Mouse (Mus musculus) forebrain, embryonic 13.5 days (tissue): Measurements from ENCODE around the gene Mmp24. TPM values are rescaled to one million over a fixed set of nuclear protein-coding genes. Genes with fewer than 3 reads are reported as not detected.

ENCODE experiments used
- ATAC-seq: fragments of 200-750 bp; cut with Nextera tagmentation; 2 replicates; pipeline ENCODE4 v1.8.0; 2017
- H3K27ac ChIP-seq: fragments of 300-500 bp; sonication (generic); 2 replicates; pipeline ENCODE4 v1.5.1; 2015; ENCODE audit warnings: inconsistent platforms, mild to moderate bottlenecking, moderate library complexity
- H3K27me3 ChIP-seq: fragments of 300-500 bp; sonication (generic); 2 replicates; pipeline ENCODE4 v1.6.1; 2015; ENCODE audit warnings: mild to moderate bottlenecking, inconsistent platforms
- H3K36me3 ChIP-seq: fragments of 300-500 bp; sonication (generic); 2 replicates; pipeline ENCODE4 v1.6.1; 2015; ENCODE audit warnings: mild to moderate bottlenecking, inconsistent platforms; ENCODE audit not compliant: poor library complexity, severe bottlenecking
- H3K4me1 ChIP-seq: fragments of 300-500 bp; sonication (generic); 2 replicates; pipeline ENCODE4 v1.6.1; 2015; ENCODE audit warnings: inconsistent platforms
- H3K4me2 ChIP-seq: fragments of 300-500 bp; sonication (generic); 2 replicates; pipeline ENCODE4 v1.6.1; 2015; ENCODE audit warnings: inconsistent platforms, mild to moderate bottlenecking, moderate library complexity
- H3K4me3 ChIP-seq: fragments of 300-500 bp; sonication (generic); 2 replicates; pipeline ENCODE4 v1.5.1; 2015; ENCODE audit warnings: mild to moderate bottlenecking, inconsistent platforms
- H3K9ac ChIP-seq: fragments of 300-500 bp; sonication (generic); 2 replicates; pipeline ENCODE4 v1.6.1; 2015; ENCODE audit warnings: mild to moderate bottlenecking, inconsistent platforms
- H3K9me3 ChIP-seq: fragments of 300-500 bp; sonication (generic); replicated peaks from 2 replicates; pipeline ENCODE4 v1.6.1; 2016; ENCODE audit warnings: inconsistent platforms
- WGBS: fragments of 180-500 bp; shearing (Covaris S2); methylation state at CpG from one replicate; pipeline ENCODE4 v1.1.7; 2015; 5-methylcytosine and 5-hydroxymethylcytosine counted together
- polyA plus RNA-seq: library from polyadenylated mRNA; unstranded; fragments of >200 nt; fragmentation: Nextera tagmentation; extraction: Ambion mirVana; gene quantifications from 2 replicates; pipeline ENCODE4 v1.2.1, GENCODE M21; 2015

Gene Mmp24
- polyA plus RNA-seq, 1 experiment from 2014 or later: 5.1 TPM

DNA sequence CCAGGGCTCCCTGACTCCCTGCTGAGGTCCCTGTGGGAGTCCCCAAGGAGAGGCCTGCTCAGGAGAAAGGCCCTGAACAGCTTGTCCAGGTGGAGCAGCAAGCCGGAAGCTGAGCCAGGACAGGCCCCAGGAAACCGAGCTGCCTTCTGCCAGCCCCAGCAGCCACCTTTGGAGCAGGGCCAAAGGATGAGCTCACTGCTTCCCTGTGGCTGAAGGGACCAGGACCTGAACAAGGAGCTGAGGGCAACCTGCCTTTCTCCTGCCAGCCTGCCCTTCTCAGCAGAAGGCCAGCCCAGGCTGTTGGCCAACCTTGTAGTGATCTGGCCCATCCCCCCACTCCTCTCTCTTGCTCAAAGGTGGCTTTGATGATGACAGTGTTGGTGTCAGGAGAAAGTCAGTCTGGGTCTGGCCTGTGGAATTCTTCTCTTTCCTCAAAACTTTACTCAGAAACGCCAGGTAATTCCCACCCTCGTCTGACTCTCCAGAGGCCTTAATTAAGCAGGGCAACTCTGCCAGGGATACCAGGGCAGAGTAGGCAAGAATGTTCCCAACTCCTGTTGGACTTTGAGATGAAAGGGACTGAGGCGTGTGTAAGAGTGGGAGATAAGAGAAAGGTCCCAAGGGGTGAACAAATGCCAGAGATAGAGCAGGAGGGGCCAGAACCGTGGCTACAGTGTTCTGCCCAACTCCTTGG lies 30.2 kb downstream of the Mmp24 start:
- Histone ChIP-seq H3K9me3 (no peaks in the 10 kb centered on the region), H3K4me2 (no peak overlapping the region), H3K9ac (no peak overlapping the region), H3K4me1 (peaks cover 6% of the 10 kb centered on the region; the same call in 1 of the 2 replicates), H3K36me3 (0 out of 2 replicates have a peak, but pooled peaks cover 14% of the 10 kb centered on the region), H3K27ac (no peak overlapping the region), H3K27me3 (no peaks in the 10 kb centered on the region), H3K4me3 (no peak overlapping the region)
- no peak for ATAC-seq
- WGBS: 53% methylated on average over 6 of the region's 6 CpGs

DNA sequence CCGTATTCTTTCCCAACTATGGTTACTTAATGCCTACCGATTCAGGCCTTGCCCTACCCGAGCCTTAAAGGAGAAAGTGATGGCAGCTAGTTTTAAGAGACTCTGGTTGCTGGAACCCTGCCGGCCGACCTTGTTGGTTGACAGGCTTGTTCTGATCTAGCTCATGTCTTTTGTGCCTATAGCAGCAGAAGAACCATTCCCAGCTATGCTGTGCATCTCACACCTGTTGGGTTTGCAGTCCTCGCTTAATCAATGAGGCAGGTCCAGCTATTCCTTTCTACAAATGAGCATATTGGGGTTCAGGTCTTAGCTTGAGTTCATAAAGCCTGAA lies 30.7 kb downstream of the Mmp24 start:
- 89% methylated on average over 6 of the region's 6 CpGs for WGBS
- Histone ChIP-seq H3K27ac (no peak overlapping the region), H3K4me3 (no peak overlapping the region), H3K4me1 (peaks cover 6% of the 10 kb centered on the region; the same call in 1 of the 2 replicates), H3K4me2 (no peak overlapping the region), H3K9me3 (no peaks in the 10 kb centered on the region), H3K27me3 (no peaks in the 10 kb centered on the region), H3K9ac (no peak overlapping the region), H3K36me3 (0 out of 2 replicates have a peak, but pooled peaks cover 11% of the 10 kb centered on the region)
- no peak for ATAC-seq

DNA sequence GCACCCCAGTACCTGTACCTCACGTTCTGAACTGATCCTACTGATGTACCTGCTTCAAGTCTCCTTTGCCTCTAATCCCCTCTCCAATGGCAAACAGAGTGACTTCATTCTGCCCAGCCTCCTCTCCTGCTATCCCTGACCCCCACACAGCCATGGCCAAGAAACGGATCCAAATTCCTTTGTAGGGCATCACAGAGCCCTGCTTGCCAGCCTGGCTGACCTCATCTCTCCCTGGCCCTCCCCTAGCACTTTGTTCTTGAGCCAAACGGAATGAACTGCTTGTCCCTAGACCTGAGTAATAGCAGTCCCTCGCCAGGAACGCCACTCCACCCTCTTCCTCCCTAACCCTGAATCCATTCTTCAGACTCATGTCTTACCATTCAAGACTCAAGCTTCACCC lies 31.4 kb downstream of the Mmp24 start:
- peaks cover 6% of the 10 kb centered on the region; the same call in 1 of the 2 replicates for H3K4me1 ChIP-seq
- no peak overlapping the region for H3K4me3 ChIP-seq
- H3K9ac ChIP-seq: no peak overlapping the region
- 68% methylated on average over 5 of the region's 5 CpGs for WGBS
- H3K27me3 ChIP-seq: no peaks in the 10 kb centered on the region
- no peaks in the 10 kb centered on the region for H3K9me3 ChIP-seq
- ATAC-seq: no peak
- no peak overlapping the region for H3K4me2 ChIP-seq
- no peak overlapping the region for H3K27ac ChIP-seq
- 0 out of 2 replicates have a peak, but pooled peaks cover 6% of the 10 kb centered on the region for H3K36me3 ChIP-seq

DNA sequence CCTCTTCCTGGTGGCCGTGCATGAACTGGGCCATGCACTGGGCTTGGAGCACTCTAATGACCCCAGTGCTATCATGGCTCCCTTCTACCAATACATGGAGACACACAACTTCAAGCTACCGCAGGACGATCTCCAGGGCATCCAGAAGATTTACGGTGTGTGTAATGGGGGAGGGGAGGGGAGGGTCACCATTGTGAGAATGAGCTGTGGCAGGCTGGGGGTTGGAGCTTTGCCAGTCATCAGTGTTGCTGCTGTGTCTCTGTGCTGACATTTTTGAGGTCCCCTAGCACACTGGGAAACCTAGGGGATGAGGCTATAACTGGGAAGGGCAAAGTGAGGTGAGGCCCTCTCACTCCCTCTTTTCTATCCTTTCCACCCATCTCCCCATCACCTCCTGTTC lies 32.3 kb downstream of the Mmp24 start:
- Histone ChIP-seq H3K9ac (no peak overlapping the region), H3K36me3 (0 out of 2 replicates have a peak, but pooled peaks cover 6% of the 10 kb centered on the region), H3K4me2 (no peak overlapping the region), H3K27ac (no peak overlapping the region), H3K4me3 (no peak overlapping the region), H3K4me1 (peaks cover 6% of the 10 kb centered on the region; the same call in 1 of the 2 replicates), H3K9me3 (no peaks in the 10 kb centered on the region), H3K27me3 (no peaks in the 10 kb centered on the region)
- WGBS: 92% methylated on average over 4 of the region's 4 CpGs
- ATAC-seq: no peak

DNA sequence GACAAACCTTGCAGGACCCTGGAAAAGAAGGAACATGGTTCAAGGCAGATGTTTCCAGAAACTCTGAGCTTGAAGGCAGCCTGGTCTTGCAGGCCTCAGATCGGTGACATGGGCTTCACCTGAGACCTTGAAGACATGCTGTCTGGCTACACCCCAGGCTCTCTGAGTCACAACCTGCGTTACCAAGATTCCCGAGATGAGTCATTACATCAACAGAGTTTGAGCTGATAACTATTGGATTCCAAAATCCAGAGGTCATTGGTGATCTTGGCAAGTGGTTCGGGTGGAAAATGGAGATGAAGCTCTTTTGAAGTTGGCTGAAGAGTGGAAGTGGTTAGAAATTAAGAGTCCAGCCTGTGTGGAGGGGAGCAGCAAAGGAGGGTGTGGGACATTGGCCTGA lies 34.5 kb downstream of the Mmp24 start:
- Histone ChIP-seq H3K4me3 (no peak overlapping the region), H3K4me2 (no peak overlapping the region), H3K27me3 (no peaks in the 10 kb centered on the region), H3K9me3 (no peaks in the 10 kb centered on the region), H3K27ac (no peak overlapping the region), H3K36me3 (0 out of 2 replicates have a peak, but pooled peaks cover 6% of the 10 kb centered on the region), H3K9ac (no peak overlapping the region), H3K4me1 (peaks cover 6% of the 10 kb centered on the region; the same call in 1 of the 2 replicates)
- no peak for ATAC-seq
- 94% methylated on average over 4 of the region's 4 CpGs for WGBS

DNA sequence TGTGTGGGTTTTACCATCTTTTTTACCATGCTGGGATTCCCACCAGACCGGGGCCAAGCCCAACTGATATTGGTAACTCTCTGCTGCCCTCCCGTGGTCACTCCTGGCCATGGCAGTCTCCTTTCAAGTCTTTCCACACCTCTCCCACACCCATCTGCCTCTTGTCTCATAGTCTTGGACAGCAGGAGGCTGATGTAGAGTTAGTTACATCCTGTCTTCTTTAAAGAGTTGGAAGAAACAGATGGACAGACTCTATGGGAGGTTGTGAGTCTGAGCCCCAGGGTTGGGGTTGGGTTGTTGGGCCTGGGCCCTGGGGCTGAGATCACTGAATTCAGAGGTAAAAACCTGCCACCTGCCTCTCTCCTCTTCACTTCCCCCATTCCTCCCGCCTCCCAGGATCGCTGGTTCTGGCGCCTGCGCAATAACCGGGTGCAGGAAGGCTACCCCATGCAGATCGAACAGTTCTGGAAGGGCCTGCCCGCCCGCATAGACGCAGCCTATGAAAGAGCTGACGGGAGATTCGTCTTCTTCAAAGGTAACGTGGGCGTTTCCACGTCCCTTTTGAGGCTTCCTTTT lies 36.8 kb downstream of the Mmp24 start:
- peak; percentile 14; the same call in 1 of the 2 replicates for ATAC-seq
- peaks cover 12% of the 10 kb centered on the region; the same call in 1 of the 2 replicates for H3K36me3 ChIP-seq
- H3K4me3 ChIP-seq: no peak overlapping the region
- no peaks in the 10 kb centered on the region for H3K27me3 ChIP-seq
- no peak overlapping the region for H3K4me2 ChIP-seq
- no peaks in the 10 kb centered on the region for H3K4me1 ChIP-seq
- no peak overlapping the region for H3K9ac ChIP-seq
- no peak overlapping the region for H3K27ac ChIP-seq
- no peaks in the 10 kb centered on the region for H3K9me3 ChIP-seq
- 36% methylated on average over 16 of the region's 16 CpGs for WGBS

DNA sequence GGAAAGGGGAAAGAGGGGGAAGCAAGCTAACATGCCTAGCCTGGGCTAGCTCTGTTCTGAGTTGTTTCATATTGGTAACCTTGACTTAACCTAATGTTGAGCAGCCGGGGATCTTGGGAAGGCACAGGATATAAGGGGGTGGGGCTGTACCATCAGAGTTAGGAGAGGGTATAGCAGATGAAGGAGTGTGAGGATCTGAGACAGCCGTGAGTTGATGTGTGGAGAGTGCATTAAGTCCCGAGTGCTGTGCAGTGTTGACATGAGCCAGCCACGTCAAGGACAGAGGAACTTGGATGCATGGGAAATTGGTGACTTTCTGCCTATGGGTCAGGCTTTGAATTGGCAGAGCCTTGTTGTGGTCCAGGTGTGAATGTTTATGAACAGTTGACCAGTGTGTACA lies 37.5 kb downstream of the Mmp24 start:
- WGBS: 80% methylated on average over 4 of the region's 4 CpGs

DNA sequence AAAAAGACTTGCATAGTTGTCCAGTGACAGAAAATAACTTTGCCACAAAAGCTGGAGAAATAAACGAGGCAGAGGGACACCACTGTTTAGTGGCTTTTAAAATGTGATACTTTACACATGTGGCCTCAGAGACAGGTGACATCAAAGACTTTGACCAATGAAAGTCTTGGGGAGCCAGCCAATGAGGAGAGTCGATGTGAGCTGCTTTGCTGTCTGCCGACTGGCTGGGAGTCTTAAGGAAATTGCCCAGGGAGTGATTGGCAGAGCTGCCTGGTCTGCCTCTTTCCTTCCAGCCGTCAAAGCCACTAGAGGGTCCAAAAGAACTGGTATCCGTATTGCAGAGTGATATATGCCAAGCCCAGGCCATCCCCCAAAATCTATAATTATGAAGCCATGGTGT lies 39.7 kb downstream of the Mmp24 start:
- WGBS: 38% methylated on average over 5 of the region's 5 CpGs
- H3K9ac ChIP-seq: no peak overlapping the region
- no peaks in the 10 kb centered on the region for H3K9me3 ChIP-seq
- H3K36me3 ChIP-seq: peaks cover 19% of the 10 kb centered on the region
- no peak overlapping the region for H3K4me2 ChIP-seq
- no peak for ATAC-seq
- no peaks in the 10 kb centered on the region for H3K27me3 ChIP-seq
- H3K27ac ChIP-seq: no peak overlapping the region
- no peak overlapping the region for H3K4me3 ChIP-seq
- H3K4me1 ChIP-seq: peaks cover 22% of the 10 kb centered on the region

More for the DNA sequence above, 37.5 kb downstream of the Mmp24 start:
- H3K36me3 ChIP-seq: peaks cover 12% of the 10 kb centered on the region; the same call in 1 of the 2 replicates
- no peak overlapping the region for H3K9ac ChIP-seq
- no peaks in the 10 kb centered on the region for H3K9me3 ChIP-seq
- no peak overlapping the region for H3K27ac ChIP-seq
- no peaks in the 10 kb centered on the region for H3K27me3 ChIP-seq
- no peak overlapping the region for H3K4me3 ChIP-seq
- ATAC-seq: no peak
- H3K4me2 ChIP-seq: no peak overlapping the region
- peaks cover under 1% of the 10 kb centered on the region; the same call in 1 of the 2 replicates for H3K4me1 ChIP-seq

DNA sequence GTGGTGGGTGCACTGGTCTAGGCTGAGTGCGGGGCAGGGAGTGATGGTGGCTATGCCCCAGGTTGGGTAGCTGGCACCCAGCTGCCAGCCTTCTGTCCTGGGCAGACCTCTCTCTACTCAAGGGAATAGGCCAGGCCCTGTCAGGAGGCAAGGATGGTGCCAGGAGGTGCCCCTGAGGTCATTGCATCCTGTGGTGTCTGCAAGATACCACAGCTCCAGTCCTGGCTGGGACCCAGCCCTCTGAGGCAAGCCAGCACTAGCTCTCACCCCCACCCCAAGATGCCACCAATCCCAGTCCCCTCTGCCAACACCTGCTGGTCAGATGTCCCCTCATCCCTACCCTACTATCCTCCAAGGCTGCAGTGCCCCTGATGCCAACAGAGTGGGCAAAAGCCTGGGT lies 41.0 kb downstream of the Mmp24 start:
- no peak for ATAC-seq
- H3K36me3 ChIP-seq: peaks cover 26% of the 10 kb centered on the region
- no peak overlapping the region for H3K9ac ChIP-seq
- WGBS: 91% methylated on average over 1 of the region's 1 CpGs
- no peak overlapping the region for H3K27ac ChIP-seq
- H3K4me1 ChIP-seq: peaks cover 22% of the 10 kb centered on the region
- H3K4me3 ChIP-seq: no peak overlapping the region
- H3K4me2 ChIP-seq: no peak overlapping the region
- no peaks in the 10 kb centered on the region for H3K27me3 ChIP-seq
- H3K9me3 ChIP-seq: no peaks in the 10 kb centered on the region

DNA sequence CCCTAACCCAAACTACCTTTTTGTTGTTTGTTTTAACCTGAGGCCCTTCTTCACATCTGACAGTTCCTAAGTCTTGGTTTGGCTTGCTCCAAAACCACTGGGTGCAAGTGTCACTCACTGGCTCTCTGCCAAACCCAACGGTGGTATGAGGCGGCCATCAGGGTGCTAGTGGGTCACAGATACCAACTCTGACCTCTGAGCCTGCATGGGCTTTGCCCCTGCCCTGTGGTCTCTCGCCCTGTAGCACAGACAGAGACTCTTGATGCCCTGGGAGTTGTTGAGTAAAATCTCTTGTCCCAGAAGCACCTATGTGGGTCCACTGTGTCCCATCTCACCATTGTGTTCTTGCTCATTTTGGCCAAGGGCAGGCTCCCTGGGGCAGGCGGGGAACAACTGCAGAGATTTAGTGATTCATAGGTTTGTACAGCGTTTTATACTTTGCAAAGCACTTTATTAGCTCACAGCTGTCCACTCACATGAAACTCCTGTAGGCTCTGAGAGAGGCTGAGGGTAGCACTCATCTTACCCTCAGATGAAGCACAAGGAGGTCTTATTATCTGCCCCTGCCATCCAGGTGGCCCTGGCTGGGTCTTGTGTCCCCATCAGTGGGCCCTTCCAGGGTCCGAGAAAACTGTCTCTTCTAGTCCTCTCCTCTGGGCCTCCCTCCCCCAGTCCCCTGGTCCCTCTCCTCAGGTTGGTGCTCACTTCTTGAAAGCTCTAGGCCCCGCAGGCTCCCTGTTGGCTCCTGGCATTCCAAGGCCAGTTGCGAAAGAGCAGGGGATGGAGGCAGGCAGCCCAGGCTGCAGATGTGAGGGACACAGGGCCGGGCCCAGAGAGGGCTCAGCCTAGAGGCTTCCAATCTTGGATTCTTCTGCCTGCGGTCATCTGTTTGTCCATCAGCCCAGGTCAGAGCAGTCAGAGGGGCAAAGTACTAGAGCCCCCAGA lies 42.4 kb downstream of the Mmp24 start:
- Histone ChIP-seq H3K4me3 (peak overlapping the region; percentile 52; the same call in 1 of the 2 replicates), H3K9me3 (no peaks in the 10 kb centered on the region), H3K27me3 (no peaks in the 10 kb centered on the region), H3K4me1 (peaks cover 22% of the 10 kb centered on the region), H3K27ac (no peak overlapping the region), H3K4me2 (peak overlapping the region; percentile 96), H3K9ac (peak overlapping the region; percentile 84; the same call in 1 of the 2 replicates), H3K36me3 (peaks cover 39% of the 10 kb centered on the region)
- ATAC-seq: no peak
- 85% methylated on average over 10 of the region's 10 CpGs for whole genome bisulfite sequencing

DNA sequence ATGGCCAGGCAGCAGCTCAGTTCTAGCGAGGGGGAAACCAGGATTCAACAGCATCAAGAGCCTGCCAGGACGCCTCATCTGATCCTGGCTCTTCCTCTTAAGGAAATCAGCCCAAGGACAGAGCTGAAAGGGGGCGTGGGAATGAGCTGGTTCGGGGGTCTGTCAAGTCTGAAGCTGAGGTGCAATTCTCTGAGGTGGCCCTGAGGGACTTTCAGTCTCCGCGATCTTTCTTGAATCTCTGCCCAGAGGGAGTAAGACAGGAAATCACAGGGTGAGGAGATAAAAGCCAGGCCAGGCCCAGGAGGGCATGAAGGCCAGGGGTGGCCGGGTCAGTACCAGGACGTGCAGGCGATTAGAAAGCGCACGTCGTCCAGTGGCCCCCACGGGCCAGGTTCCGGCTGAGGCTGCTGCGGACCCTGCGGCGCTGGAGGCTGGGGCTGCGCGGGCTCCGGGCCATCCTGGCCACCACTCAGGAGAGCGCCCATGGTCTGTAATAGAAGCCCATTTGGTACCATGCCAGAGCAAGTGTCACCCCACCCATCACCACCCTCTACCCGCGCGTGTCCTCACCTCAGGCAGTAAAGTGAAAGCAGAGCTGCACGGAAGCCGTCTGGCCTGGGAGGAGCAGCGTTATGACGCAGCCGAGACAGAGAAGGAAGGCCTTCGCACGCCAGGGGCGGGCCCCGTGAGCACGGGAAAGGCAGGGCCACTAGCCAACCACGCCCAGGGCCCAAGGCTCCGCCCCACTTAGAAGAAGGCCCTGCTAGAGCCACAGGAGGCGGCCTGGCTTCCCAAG lies 43.7 kb downstream of the Mmp24 start:
- H3K36me3 ChIP-seq: peaks cover 51% of the 10 kb centered on the region
- H3K27ac ChIP-seq: peak overlapping the region; percentile 76
- H3K4me2 ChIP-seq: peak overlapping the region; percentile 96
- H3K4me3 ChIP-seq: peak overlapping the region; percentile 52
- WGBS: 5% methylated on average over 37 of the region's 37 CpGs
- H3K4me1 ChIP-seq: peaks cover 22% of the 10 kb centered on the region
- no peaks in the 10 kb centered on the region for H3K27me3 ChIP-seq
- H3K9ac ChIP-seq: peak overlapping the region; percentile 84
- no peaks in the 10 kb centered on the region for H3K9me3 ChIP-seq
- peak; percentile 95 for ATAC-seq

DNA sequence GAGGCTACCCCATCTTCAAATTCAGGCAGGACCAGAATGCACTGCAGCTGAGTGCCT lies 44.1 kb downstream of the Mmp24 start, which contains the start of gene BC029722:
TSS of gene BC029722 (minus strand) at position 35 of the 57 bp plus-strand sequence.
- peak within 1 kb of the TSS; percentile 96 for H3K4me2 ChIP-seq
- peaks cover 55% of the 10 kb centered on the region for H3K36me3 ChIP-seq
- ATAC-seq: no peak
- H3K27me3 ChIP-seq: no peaks in the 10 kb centered on the region
- peak within 1 kb of the TSS; percentile 76 for H3K27ac ChIP-seq
- H3K9me3 ChIP-seq: no peaks in the 10 kb centered on the region
- H3K4me1 ChIP-seq: peaks cover 22% of the 10 kb centered on the region
- peak within 1 kb of the TSS; percentile 84 for H3K9ac ChIP-seq
- peak within 1 kb of the TSS; percentile 52 for H3K4me3 ChIP-seq
